Mouse (Mus musculus) hindbrain, postnatal 0 days (tissue): ENCODE measurements around the gene Doc2g. TPM values are rescaled to one million over a fixed set of nuclear protein-coding genes. Genes with fewer than 3 reads are reported as not detected.

ENCODE experiments used
- ATAC-seq: fragments of 200-750 bp; cut with Nextera tagmentation; 2 replicates; pipeline ENCODE4 v1.8.0; 2017; ENCODE audit warnings: mild to moderate bottlenecking, moderate TSS enrichment, moderate library complexity
- DNase-seq: peaks from one replicate; pipeline ENCODE4 v3.0.0-alpha.2; 2015; ENCODE audit warnings: low spot score
- H3K27ac ChIP-seq: fragments of 300-500 bp; sonication (generic); 2 replicates; pipeline ENCODE4 v1.5.1; 2014; ENCODE audit warnings: mild to moderate bottlenecking
- H3K27me3 ChIP-seq: fragments of 300-500 bp; sonication (generic); 2 replicates; pipeline ENCODE4 v1.6.1; 2014; ENCODE audit warnings: low read length, mixed read lengths; ENCODE audit not compliant: insufficient read depth
- H3K36me3 ChIP-seq: fragments of 300-500 bp; sonication (generic); 2 replicates; pipeline ENCODE4 v1.6.1; 2014; ENCODE audit warnings: low read length, mixed read lengths; ENCODE audit not compliant: insufficient read depth
- H3K4me1 ChIP-seq: fragments of 300-500 bp; sonication (generic); 2 replicates; pipeline ENCODE4 v1.6.1; 2014; ENCODE audit warnings: antibody characterized with exemption, low read length, mixed read lengths; ENCODE audit not compliant: insufficient read depth
- H3K4me2 ChIP-seq: fragments of 300-500 bp; sonication (generic); 2 replicates; pipeline ENCODE4 v1.6.1; 2014; ENCODE audit warnings: low read depth, mild to moderate bottlenecking, low read length, moderate library complexity, mixed read lengths
- H3K4me3 ChIP-seq: fragments of 300-500 bp; sonication (generic); 2 replicates; pipeline ENCODE4 v1.5.1; 2014; ENCODE audit warnings: low read length
- H3K9ac ChIP-seq: fragments of 300-500 bp; sonication (generic); replicated peaks from 2 replicates; pipeline ENCODE4 v1.6.1; 2014; ENCODE audit warnings: mild to moderate bottlenecking, low read length, moderate library complexity, mixed read lengths
- H3K9me3 ChIP-seq: fragments of 300-500 bp; sonication (generic); 2 replicates; pipeline ENCODE4 v1.6.1; 2016; ENCODE audit warnings: low read length, mixed read lengths
- CTCF ChIP-seq: IDR thresholded peaks from 2 replicates; pipeline ENCODE4 v1.5.1; 2016; ENCODE audit warnings: antibody characterized with exemption, control low read depth, low read depth
- WGBS: fragments of 180-500 bp; shearing (Covaris S2); extraction: QIAGEN DNeasy Blood & Tissue Kit; methylation state at CpG from one replicate; pipeline ENCODE4 v1.1.7; 2014; 5-methylcytosine and 5-hydroxymethylcytosine counted together
- polyA plus RNA-seq: library from polyadenylated mRNA; unstranded; fragments of >200 nt; fragmentation: Nextera tagmentation; extraction: Ambion mirVana; gene quantifications from 2 replicates; pipeline ENCODE4 v1.2.1, GENCODE M21; 2015
- total RNA-seq: library from RNA; depleted of rRNA; stranded (reverse); fragments of >200 nt; gene quantifications from 2 replicates; pipeline ENCODE4 v1.2.3, GENCODE M21; 2014

Doc2g gene
- total and polyA plus RNA-seq, 2 experiments from 2014 or later, result 3.5 to 3.9 TPM

GRCm38 (mm10) chr19:3996747-3997146 lies 6.4 kb upstream of the Doc2g start:
- 81% methylated on average over 8 of the region's 8 CpGs for WGBS
- H3K4me2 ChIP-seq, result no peak overlapping the region

GRCm38 (mm10) chr19:3997231-3997630 lies 5.9 kb upstream of the Doc2g start:
- ATAC-seq, result no peak

More at GRCm38 (mm10) chr19:3996747-3997146, 6.4 kb upstream of the Doc2g start:
- ATAC-seq (no peak), DNase-seq (no peak)
- no peaks in the 10 kb centered on the region for H3K9me3 ChIP-seq
- H3K27me3 ChIP-seq, result no peaks in the 10 kb centered on the region
- no peak overlapping the region for H3K4me3 ChIP-seq
- no peak overlapping the region for H3K9ac ChIP-seq
- no peak overlapping the region for H3K27ac ChIP-seq
- H3K36me3 ChIP-seq, result no peaks in the 10 kb centered on the region
- peaks cover 12% of the 10 kb centered on the region; the same call in 1 of the 2 replicates for H3K4me1 ChIP-seq
- TF ChIP-seq CTCF, result no peak

GRCm38 (mm10) chr19:3998335-3998734 lies 4.8 kb upstream of the Doc2g start:
- TF ChIP-seq CTCF, result no peak
- Histone ChIP-seq H3K9ac (no peak overlapping the region), H3K36me3 (no peaks in the 10 kb centered on the region), H3K27me3 (no peaks in the 10 kb centered on the region), H3K27ac (no peak overlapping the region), H3K4me2 (no peak overlapping the region), H3K9me3 (no peaks in the 10 kb centered on the region), H3K4me1 (peaks cover 12% of the 10 kb centered on the region; the same call in 1 of the 2 replicates), H3K4me3 (no peak overlapping the region)
- 75% methylated on average over 8 of the region's 8 CpGs for WGBS
- ATAC-seq (no peak), DNase-seq (no peak)

More at GRCm38 (mm10) chr19:3997231-3997630, 5.9 kb upstream of the Doc2g start:
- no peaks in the 10 kb centered on the region for H3K9me3 ChIP-seq
- no peak overlapping the region for H3K4me2 ChIP-seq
- no peak overlapping the region for H3K9ac ChIP-seq
- no peak overlapping the region for H3K27ac ChIP-seq
- no peak for TF ChIP-seq CTCF
- H3K4me3 ChIP-seq, result no peak overlapping the region
- WGBS, result 58% methylated on average over 8 of the region's 8 CpGs
- no peaks in the 10 kb centered on the region for H3K36me3 ChIP-seq
- no peak for DNase-seq
- no peaks in the 10 kb centered on the region for H3K27me3 ChIP-seq
- H3K4me1 ChIP-seq, result peaks cover 12% of the 10 kb centered on the region; the same call in 1 of the 2 replicates

- peaks cover 12% of the 10 kb centered on the region; the same call in 1 of the 2 replicates for H3K4me1 ChIP-seq
- ATAC-seq, result no peak
- H3K36me3 ChIP-seq, result no peaks in the 10 kb centered on the region
- no peak overlapping the region for H3K27ac ChIP-seq
- no peak for DNase-seq
- 81% methylated on average over 9 of the region's 9 CpGs for WGBS
- H3K9me3 ChIP-seq, result no peaks in the 10 kb centered on the region
- no peak overlapping the region for H3K4me3 ChIP-seq
- H3K4me2 ChIP-seq, result peak overlapping the region; percentile 67
- no peak for TF ChIP-seq CTCF
- H3K27me3 ChIP-seq, result no peaks in the 10 kb centered on the region
- H3K9ac ChIP-seq, result 0 out of 2 replicates have a peak overlapping the region, but pooled peaks have one; percentile 66
Measured at GRCm38 (mm10) chr19:3999121-3999730, 3.9 kb upstream of the Doc2g start.

- DNase-seq (peak; percentile 98), ATAC-seq (peak; percentile 92)
- Histone ChIP-seq H3K36me3 (no peaks in the 10 kb centered on the region), H3K4me1 (peaks cover 12% of the 10 kb centered on the region; the same call in 1 of the 2 replicates), H3K9me3 (no peaks in the 10 kb centered on the region), H3K4me2 (peak within 1 kb of the TSS; percentile 67), H3K27ac (peak within 1 kb of the TSS; percentile 85), H3K4me3 (peak within 1 kb of the TSS; percentile 52), H3K27me3 (no peaks in the 10 kb centered on the region), H3K9ac (peak within 1 kb of the TSS; percentile 66)
- peak; percentile 84 for TF ChIP-seq CTCF
- WGBS, result under 1% methylated on average over 64 of the region's 64 CpGs
Measured at GRCm38 (mm10) chr19:4000119-4000900, 2.8 kb upstream of the Doc2g start, which contains the start of the genes Nudt8 and Gm49405. Nudt8 (plus strand) TSS chr19:4000580. Gm49405 (plus strand) TSS chr19:4000626.

GRCm38 (mm10) chr19:4000949-4001525 lies 2.1 kb upstream of the Doc2g start:
- Histone ChIP-seq H3K4me3 (peak overlapping the region; percentile 52), H3K27me3 (no peaks in the 10 kb centered on the region), H3K9ac (peak overlapping the region; percentile 66), H3K36me3 (peaks cover 3% of the 10 kb centered on the region; the same call in 1 of the 2 replicates), H3K4me2 (peak overlapping the region; percentile 67), H3K27ac (peak overlapping the region; percentile 85), H3K4me1 (peaks cover 12% of the 10 kb centered on the region; the same call in 1 of the 2 replicates), H3K9me3 (no peaks in the 10 kb centered on the region)
- DNase-seq (no peak), ATAC-seq (no peak; the same call in 1 of the 2 replicates)
- 17% methylated on average over 17 of the region's 17 CpGs for WGBS
- TF ChIP-seq CTCF, result peak; percentile 11; the same call in 1 of the 2 replicates
